Mouse (Mus musculus) forebrain, embryonic 14.5 days (tissue): Measurements from ENCODE around the gene Tmem221. TPM values are rescaled to one million over a fixed set of nuclear protein-coding genes. Genes with fewer than 3 reads are reported as not detected.
"Not testable (repeated sequence)": the region's sequence is repeated elsewhere in the genome, so short reads cannot be mapped to it uniquely, and the experiment has no call there.

ENCODE experiments used
- ATAC-seq: fragments of 200-750 bp; cut with Nextera tagmentation; 2 replicates; pipeline ENCODE4 v1.8.0; 2017; ENCODE audit warnings: mild to moderate bottlenecking, moderate library complexity
- DNase-seq: peaks from one replicate; pipeline ENCODE4 v3.0.0-alpha.2; 2015; ENCODE audit warnings: low spot score
- H3K27ac ChIP-seq: fragments of 300-500 bp; sonication (generic); 2 replicates; pipeline ENCODE4 v1.5.1; 2014; ENCODE audit warnings: low read depth, mild to moderate bottlenecking, control low read depth, low read length, moderate library complexity
- H3K27me3 ChIP-seq: fragments of 300-500 bp; sonication (generic); replicated peaks from 2 replicates; pipeline ENCODE4 v1.6.1; 2014; ENCODE audit warnings: low read length, control low read depth, mixed read lengths; ENCODE audit not compliant: control insufficient read depth, insufficient read depth
- H3K36me3 ChIP-seq: fragments of 300-500 bp; sonication (generic); 2 replicates; pipeline ENCODE4 v1.6.1; 2014; ENCODE audit warnings: low read length, control low read depth; ENCODE audit not compliant: control insufficient read depth, insufficient read depth
- H3K4me1 ChIP-seq: fragments of 300-500 bp; sonication (generic); 2 replicates; pipeline ENCODE4 v1.6.1; 2014; ENCODE audit warnings: antibody characterized with exemption, low read length, control low read depth; ENCODE audit not compliant: control insufficient read depth, insufficient read depth
- H3K4me2 ChIP-seq: fragments of 300-500 bp; sonication (generic); 2 replicates; pipeline ENCODE4 v1.6.1; 2014; ENCODE audit warnings: mild to moderate bottlenecking, control low read depth, low read length
- H3K4me3 ChIP-seq: fragments of 300-500 bp; sonication (generic); 2 replicates; pipeline ENCODE4 v1.5.1; 2014; ENCODE audit warnings: low read depth, low read length, control low read depth
- H3K9ac ChIP-seq: fragments of 300-500 bp; sonication (generic); 2 replicates; pipeline ENCODE4 v1.6.1; 2014; ENCODE audit warnings: mild to moderate bottlenecking, low read length, control low read depth, moderate library complexity
- H3K9me3 ChIP-seq: fragments of 300-500 bp; sonication (generic); replicated peaks from 2 replicates; pipeline ENCODE4 v1.6.1; 2016; ENCODE audit warnings: low read length, control low read depth, mixed read lengths; ENCODE audit not compliant: control insufficient read depth
- WGBS: fragments of 180-500 bp; shearing (Covaris S2); extraction: QIAGEN DNeasy Blood & Tissue Kit; methylation state at CpG from one replicate; pipeline ENCODE4 v1.1.7; 2014; 5-methylcytosine and 5-hydroxymethylcytosine counted together
- polyA plus RNA-seq: library from polyadenylated mRNA; unstranded; fragments of >200 nt; fragmentation: Nextera tagmentation; extraction: Ambion mirVana; gene quantifications from 2 replicates; pipeline ENCODE4 v1.2.1, GENCODE M21; 2014

The Tmem221 gene
- polyA plus RNA-seq, 1 experiment from 2014 or later: not detected

DNA sequence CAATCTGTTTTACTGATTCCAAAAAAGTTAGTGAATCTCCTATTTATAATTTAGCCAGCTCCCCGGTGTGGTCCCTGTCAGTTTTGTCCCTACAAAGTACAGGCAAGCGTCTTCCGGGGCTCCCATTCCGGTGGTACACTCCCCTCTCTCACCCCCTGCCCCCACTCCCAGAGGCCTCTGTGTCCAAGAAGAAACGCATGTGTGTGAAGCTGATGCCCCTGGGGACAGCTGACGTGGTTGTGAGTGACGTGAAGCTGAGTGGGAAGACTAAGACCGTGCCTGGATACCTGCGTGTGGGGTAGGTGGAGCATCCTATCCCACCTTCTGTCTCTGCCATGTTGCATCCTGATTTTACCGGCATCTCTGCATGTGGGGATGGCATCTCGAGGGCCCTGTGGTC, 13.6 kb downstream of the Tmem221 start:
- no peak overlapping the region for H3K27ac ChIP-seq
- DNase-seq: no peak
- no peak for ATAC-seq
- no peak overlapping the region for H3K9ac ChIP-seq
- no peaks in the 10 kb centered on the region for H3K27me3 ChIP-seq
- H3K4me1 ChIP-seq: peaks cover 4% of the 10 kb centered on the region; the same call in 1 of the 2 replicates
- H3K9me3 ChIP-seq: no peaks in the 10 kb centered on the region
- H3K4me3 ChIP-seq: no peak overlapping the region
- no peak overlapping the region for H3K4me2 ChIP-seq
- 91% methylated on average over 11 of the region's 11 CpGs for WGBS
- peaks cover 27% of the 10 kb centered on the region for H3K36me3 ChIP-seq

- H3K4me2 ChIP-seq: peak overlapping the region; percentile 90
- ATAC-seq: no peak
- H3K4me1 ChIP-seq: peaks cover 4% of the 10 kb centered on the region; the same call in 1 of the 2 replicates
- DNase-seq: no peak
- peak overlapping the region; percentile 77; the same call in 1 of the 2 replicates for H3K4me3 ChIP-seq
- no peak overlapping the region for H3K27ac ChIP-seq
- WGBS: 90% methylated on average over 9 of the region's 9 CpGs
- H3K9me3 ChIP-seq: no peaks in the 10 kb centered on the region
- peaks cover 24% of the 10 kb centered on the region for H3K36me3 ChIP-seq
- H3K9ac ChIP-seq: peak overlapping the region; percentile 86; the same call in 1 of the 2 replicates
- no peaks in the 10 kb centered on the region for H3K27me3 ChIP-seq
Measured at GRCm38 (mm10) chr8:71543755-71544154, 14.9 kb downstream of the Tmem221 start.

DNA sequence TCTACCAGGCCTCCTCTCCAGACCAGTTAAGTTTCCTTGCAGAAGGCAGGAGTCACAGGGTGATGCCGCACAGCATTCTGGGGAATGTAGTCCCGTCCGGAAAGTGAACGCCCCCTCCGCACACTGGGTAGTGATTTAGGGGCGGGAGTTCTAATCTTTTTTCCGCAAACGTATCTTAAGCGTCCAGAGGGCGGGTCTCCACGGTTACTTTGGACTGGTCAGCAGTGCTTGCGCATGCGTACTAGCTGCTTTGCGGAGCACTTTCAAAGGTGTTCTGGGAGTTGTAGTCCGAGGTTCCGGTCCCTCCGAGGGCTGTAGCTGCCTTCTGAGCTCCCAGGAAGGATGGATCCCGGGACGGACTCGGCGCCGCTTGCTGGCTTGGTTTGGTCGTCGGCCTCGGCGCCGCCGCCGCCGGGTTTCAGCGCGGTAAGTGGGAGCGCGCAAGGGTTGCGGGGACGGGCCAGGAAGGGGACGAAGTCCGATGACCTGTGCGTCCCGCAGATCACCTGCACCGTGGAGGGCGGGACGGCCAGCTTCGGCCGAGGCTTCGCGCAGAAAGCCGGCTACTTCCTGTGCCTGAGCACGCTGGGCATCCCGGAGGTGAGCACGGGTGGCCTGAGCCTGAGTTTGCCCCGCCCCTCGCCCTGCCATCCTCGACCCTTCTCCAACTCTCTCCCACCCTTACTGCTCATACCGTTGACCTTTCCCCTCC, 15.9 kb downstream of the Tmem221 start, which contains the start of gene Mvb12a:
Mvb12a (plus strand) TSS at position 291 of the 712 bp plus-strand sequence.
- peaks cover 3% of the 10 kb centered on the region; the same call in 1 of the 2 replicates for H3K27me3 ChIP-seq
- WGBS: under 1% methylated on average over 55 of the region's 55 CpGs
- H3K9ac ChIP-seq: peak within 1 kb of the TSS; percentile 86
- peak; percentile 97 for ATAC-seq
- peak within 1 kb of the TSS; percentile 90 for H3K4me2 ChIP-seq
- peaks cover 21% of the 10 kb centered on the region for H3K36me3 ChIP-seq
- no peaks in the 10 kb centered on the region for H3K9me3 ChIP-seq
- peaks cover 4% of the 10 kb centered on the region; the same call in 1 of the 2 replicates for H3K4me1 ChIP-seq
- no peak within 1 kb of the TSS for H3K27ac ChIP-seq
- peak within 1 kb of the TSS; percentile 77 for H3K4me3 ChIP-seq
- DNase-seq: peak; percentile 100

DNA sequence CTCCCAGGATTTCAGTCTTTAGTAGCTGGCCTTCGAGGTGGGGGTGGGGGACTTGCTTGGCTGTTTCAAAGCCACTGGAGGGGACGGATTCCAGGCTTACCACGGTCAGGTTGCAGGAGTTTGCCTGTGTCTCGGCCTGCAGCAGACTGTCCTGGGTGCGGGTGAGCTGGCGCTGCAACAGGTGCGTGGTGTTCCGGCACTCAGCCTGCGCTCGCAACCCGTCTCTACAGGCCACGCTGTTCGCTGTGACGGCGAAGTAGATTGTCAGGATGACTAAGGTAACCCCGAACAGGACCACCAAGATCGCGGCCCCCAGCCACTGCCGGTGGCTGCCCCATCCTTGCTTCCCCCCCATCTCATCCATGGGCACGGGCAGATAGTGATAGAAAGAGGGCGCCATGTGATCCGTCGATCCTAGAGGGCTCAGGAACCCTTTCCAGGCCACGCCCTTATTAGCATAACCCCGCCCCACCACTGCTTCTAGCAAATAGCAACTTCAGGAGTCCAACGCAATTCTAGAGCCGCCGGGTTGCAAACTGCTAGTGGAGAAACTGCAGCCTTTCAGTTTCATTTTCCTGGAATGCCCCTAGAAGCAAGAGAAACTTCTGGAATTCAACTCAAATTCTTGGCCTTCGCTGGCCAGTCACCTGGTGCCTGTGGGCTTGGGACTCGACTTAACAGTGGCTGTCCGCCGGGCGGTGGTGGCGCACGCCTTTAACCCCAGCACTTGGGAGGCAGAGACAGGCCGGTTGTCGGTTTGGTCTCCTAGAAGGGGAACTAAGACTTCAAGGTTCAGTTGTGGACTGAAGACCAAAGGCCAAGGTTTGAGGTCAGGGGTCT, 21.4 kb downstream of the Tmem221 start, which contains the start of gene Bst2:
Bst2 (minus strand) TSS at position 429 of the 840 bp plus-strand sequence.
- peak; percentile 78 for DNase-seq
- H3K27ac ChIP-seq: no peak within 1 kb of the TSS
- no peaks in the 10 kb centered on the region for H3K4me1 ChIP-seq
- ATAC-seq: peak; percentile 47; the same call in 1 of the 2 replicates
- H3K9ac ChIP-seq: peak within 1 kb of the TSS; percentile 32; the same call in 1 of the 2 replicates
- 3% methylated on average over 37 of the region's 37 CpGs for WGBS
- peak within 1 kb of the TSS; percentile 47 for H3K4me2 ChIP-seq
- peaks cover 11% of the 10 kb centered on the region for H3K27me3 ChIP-seq
- H3K36me3 ChIP-seq: no peaks in the 10 kb centered on the region
- no peaks in the 10 kb centered on the region for H3K9me3 ChIP-seq
- peak within 1 kb of the TSS; percentile 21 for H3K4me3 ChIP-seq

- 64% methylated on average over 5 of the region's 5 CpGs for WGBS
- Histone ChIP-seq H3K4me2 (no peak overlapping the region), H3K9me3 (no peaks in the 10 kb centered on the region), H3K36me3 (no peaks in the 10 kb centered on the region), H3K9ac (no peak overlapping the region), H3K27me3 (peaks cover 11% of the 10 kb centered on the region), H3K4me1 (no peaks in the 10 kb centered on the region), H3K4me3 (no peak overlapping the region), H3K27ac (no peak overlapping the region)
- ATAC-seq: no peak
- no peak for DNase-seq
Measured at GRCm38 (mm10) chr8:71535663-71536062, 23.0 kb downstream of the Tmem221 start.

GRCm38 (mm10) chr8:71534263-71534810, 24.3 kb downstream of the Tmem221 start:
- no peak for ATAC-seq
- Histone ChIP-seq H3K4me1 (no peaks in the 10 kb centered on the region), H3K36me3 (no peaks in the 10 kb centered on the region), H3K4me2 (no peak overlapping the region), H3K9me3 (no peaks in the 10 kb centered on the region), H3K9ac (no peak overlapping the region), H3K4me3 (no peak overlapping the region), H3K27me3 (peaks cover 11% of the 10 kb centered on the region), H3K27ac (no peak overlapping the region)
- 44% methylated on average over 3 of the region's 3 CpGs for WGBS
- DNase-seq: no peak

GRCm38 (mm10) chr8:71530735-71531467, 27.8 kb downstream of the Tmem221 start:
- H3K27ac ChIP-seq, H3K9me3 ChIP-seq, H3K4me2 ChIP-seq, H3K4me1 ChIP-seq, H3K36me3 ChIP-seq, H3K4me3 ChIP-seq, ATAC-seq, H3K9ac ChIP-seq: not testable (repeated sequence)
- WGBS: 59% methylated on average over 5 of the region's 12 CpGs
- DNase-seq: peak; percentile 55
- H3K27me3 ChIP-seq: peaks cover 12% of the 10 kb centered on the region

DNA sequence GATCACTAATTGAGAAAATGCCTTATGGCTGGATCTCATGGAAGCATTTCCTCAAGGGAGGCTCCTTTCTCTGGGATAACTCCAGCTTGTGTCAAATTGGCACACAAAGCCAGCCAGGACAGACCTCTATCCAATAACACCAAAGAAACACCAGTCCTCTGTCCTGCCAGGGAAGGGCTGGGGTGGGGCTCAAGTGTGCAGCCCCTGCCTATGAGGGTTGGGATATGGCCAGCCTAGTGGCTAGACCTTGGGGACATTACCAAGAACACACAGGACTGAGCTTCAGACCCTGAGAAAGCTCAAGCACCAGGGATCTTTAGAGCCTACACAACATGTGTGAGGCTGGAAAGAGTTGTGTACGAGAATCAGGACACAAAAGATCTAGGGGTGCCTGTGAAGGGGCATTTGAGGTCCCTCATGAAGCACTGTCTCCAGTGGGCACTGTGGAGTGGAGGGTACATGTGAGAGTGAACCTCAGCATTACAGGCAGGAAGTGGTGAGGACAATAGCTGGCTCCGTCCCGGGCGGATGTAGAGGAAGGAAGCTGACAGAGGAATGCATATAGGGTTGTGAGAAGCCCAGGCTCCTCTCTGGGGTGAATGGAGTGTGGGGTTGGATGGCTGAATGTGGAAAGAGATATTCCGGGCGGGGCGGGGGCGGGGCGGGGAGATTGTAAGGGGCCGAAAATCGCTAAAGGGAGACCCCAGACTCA, 30.2 kb downstream of the Tmem221 start:
- no peak for DNase-seq
- 89% methylated on average over 11 of the region's 11 CpGs for WGBS
- peak overlapping the region; percentile 7; the same call in 1 of the 2 replicates for H3K27ac ChIP-seq
- H3K4me1 ChIP-seq: no peaks in the 10 kb centered on the region
- ATAC-seq: no peak
- no peak overlapping the region for H3K9ac ChIP-seq
- H3K4me3 ChIP-seq: no peak overlapping the region
- H3K36me3 ChIP-seq: no peaks in the 10 kb centered on the region
- H3K9me3 ChIP-seq: no peaks in the 10 kb centered on the region
- peaks cover 25% of the 10 kb centered on the region for H3K27me3 ChIP-seq
- no peak overlapping the region for H3K4me2 ChIP-seq
